ENCODE assay signal across 8 mouse cellular contexts in the genomic region with DNA sequence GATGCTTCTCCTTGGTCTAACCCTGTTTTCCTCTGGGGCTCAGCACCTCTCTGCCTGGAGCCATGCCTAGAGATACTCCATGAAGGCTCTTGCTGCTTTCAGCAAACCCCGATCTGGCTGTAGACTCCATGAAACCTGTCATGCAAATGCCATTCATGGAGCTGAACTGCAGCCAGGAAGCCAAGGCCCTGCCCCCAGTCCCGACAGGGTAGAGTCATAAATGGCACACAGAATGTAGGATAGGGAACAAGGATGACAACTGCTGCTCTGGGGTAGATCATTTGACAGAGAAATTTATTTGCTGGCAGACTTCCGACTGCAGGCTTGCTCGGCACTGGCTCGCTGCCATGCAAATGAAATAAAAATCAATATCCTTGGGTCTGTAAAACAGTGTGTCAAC.
DNase-seq lines count a peak whose midpoint lies in the region; ATAC-seq lines count a peak whose summit lies in the region.

No protein-coding gene starts in this region.

- no peak for DNase-seq in heart, postnatal 36 days
- DNase-seq in adrenal gland, postnatal 25 days, result peak; percentile 63
- peak; percentile 81 for DNase-seq in forebrain, embryonic 14.5 days (ENCODE audit: low spot score)
- peak; percentile 26 for DNase-seq in kidney, postnatal 14 days
- peak; percentile 67 for DNase-seq in midbrain, embryonic 14.5 days
- no peak for DNase-seq in B cell, adult 2 months

- H3K9ac ChIP-seq in heart, embryonic 13.5 days, result no peak overlapping the region
- no peak overlapping the region for H3K9ac ChIP-seq in forebrain, embryonic 14.5 days (ENCODE audit: low read length)
- H3K9ac ChIP-seq in midbrain, embryonic 14.5 days (replicated peaks; ENCODE audit: low read length), result no peak overlapping the region

- H3K4me1 ChIP-seq in heart, embryonic 13.5 days, result peaks cover 99% of the 10 kb centered on the region
- peaks cover 56% of the 10 kb centered on the region for H3K4me1 ChIP-seq in forebrain, embryonic 14.5 days (ENCODE audit: control insufficient read depth, insufficient read depth, low read length)
- H3K4me1 ChIP-seq in midbrain, embryonic 14.5 days (ENCODE audit: control insufficient read depth, insufficient read depth, low read length), result peaks cover 59% of the 10 kb centered on the region

- peak overlapping the region; percentile 91 for H3K27ac ChIP-seq in heart, embryonic 13.5 days (replicated peaks)
- peak overlapping the region; percentile 81 for H3K27ac ChIP-seq in forebrain, embryonic 14.5 days (ENCODE audit: low read depth, low read length)
- H3K27ac ChIP-seq in midbrain, embryonic 14.5 days (replicated peaks; ENCODE audit: low read depth, low read length), result peak overlapping the region; percentile 70

- intact Hi-C loops in heart, postnatal 36 days (cut with DNase I), result no loop called here

- H3K36me3 ChIP-seq in heart, embryonic 13.5 days, result peaks cover 22% of the 10 kb centered on the region
- H3K36me3 ChIP-seq in forebrain, embryonic 14.5 days (ENCODE audit: control insufficient read depth, insufficient read depth, low read length), result 0 out of 2 replicates have a peak, but pooled peaks cover 6% of the 10 kb centered on the region
- H3K36me3 ChIP-seq in midbrain, embryonic 14.5 days (ENCODE audit: control insufficient read depth, insufficient read depth, low read length), result no peaks in the 10 kb centered on the region

- ATAC-seq in heart, embryonic 13.5 days (ENCODE audit: extremely low read depth, insufficient number of reproducible peaks, low FRiP score, low TSS enrichment), result no peak; the same call in 1 of the 2 replicates
- ATAC-seq in forebrain, embryonic 14.5 days, result peak; percentile 65; the same call in 1 of the 2 replicates
- ATAC-seq in midbrain, embryonic 14.5 days (ENCODE audit: low FRiP score, low TSS enrichment), result no peak
- ATAC-seq in erythroid progenitor cell, adult 5-6 weeks (replicated peaks; ENCODE audit: low FRiP score, poor library complexity, severe bottlenecking), result no peak

- peak overlapping the region; percentile 48 for H3K4me2 ChIP-seq in heart, embryonic 13.5 days
- peak overlapping the region; percentile 1 for H3K4me2 ChIP-seq in forebrain, embryonic 14.5 days (ENCODE audit: low read length)
- H3K4me2 ChIP-seq in midbrain, embryonic 14.5 days (ENCODE audit: low read length), result peak overlapping the region; percentile 29; the same call in 1 of the 2 replicates

- no peak overlapping the region for H3K4me3 ChIP-seq in heart, embryonic 13.5 days
- H3K4me3 ChIP-seq in forebrain, embryonic 14.5 days (ENCODE audit: low read depth, low read length), result no peak overlapping the region
- H3K4me3 ChIP-seq in midbrain, embryonic 14.5 days (replicated peaks; ENCODE audit: low read depth, low read length), result no peak overlapping the region

- no peaks in the 10 kb centered on the region for H3K27me3 ChIP-seq in heart, embryonic 13.5 days (replicated peaks)
- H3K27me3 ChIP-seq in forebrain, embryonic 14.5 days (replicated peaks; ENCODE audit: control insufficient read depth, insufficient read depth, low read length), result no peaks in the 10 kb centered on the region
- H3K27me3 ChIP-seq in midbrain, embryonic 14.5 days (ENCODE audit: control insufficient read depth, insufficient read depth, low read length), result no peaks in the 10 kb centered on the region

- no peaks in the 10 kb centered on the region for H3K9me3 ChIP-seq in heart, embryonic 13.5 days
- no peaks in the 10 kb centered on the region for H3K9me3 ChIP-seq in forebrain, embryonic 14.5 days (replicated peaks; ENCODE audit: control insufficient read depth, low read length)
- no peaks in the 10 kb centered on the region for H3K9me3 ChIP-seq in midbrain, embryonic 14.5 days (ENCODE audit: control insufficient read depth, low read length)

- 18% methylated on average over 5 of the region's 5 CpGs for WGBS in heart, embryonic 13.5 days
- 14% methylated on average over 5 of the region's 5 CpGs for WGBS in forebrain, embryonic 14.5 days
- WGBS in midbrain, embryonic 14.5 days, result 28% methylated on average over 5 of the region's 5 CpGs

Comparison
In these comparisons a context has a peak if more than half of its experiments do, and no peak if none do; other contexts are left out.
1. DNase-seq: peak in adrenal gland, postnatal 25 days (single experiment), forebrain, embryonic 14.5 days (single experiment), kidney, postnatal 14 days (single experiment) and midbrain, embryonic 14.5 days (single experiment); none in heart, postnatal 36 days (0 of 2) and B cell, adult 2 months (0 of 2).
2. Peak in every context shown above with its lines, with median percentiles within 50 percentile points of each other: H3K27ac ChIP-seq and H3K4me2 ChIP-seq.